Mouse (Mus musculus) MEL (cell line): Measurements from ENCODE around the gene Mrgprg. TPM values are rescaled to one million over a fixed set of nuclear protein-coding genes. Genes with fewer than 3 reads are reported as not detected.

Experiments used
- DNase-seq: peaks from one replicate; pipeline ENCODE4 v3.0.0; 2011; ENCODE audit warnings: low read depth, low spot score
- H3K27ac ChIP-seq: 2 replicates; pipeline ENCODE4 v1.5.1; 2012; ENCODE audit warnings: low read depth, mild to moderate bottlenecking, control low read depth, low read length, moderate library complexity; ENCODE audit not compliant: control insufficient read depth
- H3K27me3 ChIP-seq, 2 experiments: fragments of 150-350 bp in 1 of 2; sonication (generic) in 1 of 2; 2 replicates each; pipeline ENCODE4 v1.6.1; 2012; ENCODE audit warnings: low read length in 2 of 2, mild to moderate bottlenecking in 2 of 2, improper control_type of control experiment in 1 of 2, moderate library complexity in 1 of 2; ENCODE audit not compliant: insufficient read depth in 2 of 2, control insufficient read depth in 1 of 2
- H3K36me3 ChIP-seq, 2 experiments: 2 replicates each; pipeline ENCODE4 v1.6.1; 2012 to 2014; ENCODE audit warnings: low read length in 2 of 2, improper control_type of control experiment in 1 of 2, inconsistent platforms in 1 of 2, mild to moderate bottlenecking in 1 of 2; ENCODE audit not compliant: insufficient read depth in 2 of 2, control insufficient read depth in 1 of 2
- H3K4me1 ChIP-seq, 2 experiments: fragments of 150-350 bp in 1 of 2; sonication (generic) in 1 of 2; 2 replicates each; pipeline ENCODE4 v1.6.1; 2012; ENCODE audit warnings: low read length in 2 of 2, improper control_type of control experiment in 1 of 2, mild to moderate bottlenecking in 1 of 2; ENCODE audit not compliant: insufficient read depth in 2 of 2, control insufficient read depth in 1 of 2
- H3K4me3 ChIP-seq, 2 experiments: fragments of 150-350 bp in 1 of 2; sonication (generic) in 1 of 2; 2 replicates each; pipeline ENCODE4 v1.5.1; 2012; ENCODE audit warnings: low read depth in 2 of 2, low read length in 2 of 2, mild to moderate bottlenecking in 2 of 2, moderate library complexity in 2 of 2, control low read depth in 1 of 2, improper control_type of control experiment in 1 of 2; ENCODE audit not compliant: control insufficient read depth in 1 of 2, insufficient read depth in 1 of 2
- H3K79me2 ChIP-seq: 2 replicates; pipeline ENCODE4 v1.6.1; 2012; ENCODE audit warnings: mild to moderate bottlenecking, low read length, moderate library complexity; ENCODE audit not compliant: control insufficient read depth, poor library complexity, insufficient read depth
- H3K9ac ChIP-seq: 2 replicates; pipeline ENCODE4 v1.6.1; 2012; ENCODE audit warnings: low read depth, mild to moderate bottlenecking, control low read depth, low read length, moderate library complexity; ENCODE audit not compliant: control insufficient read depth, poor library complexity, severe bottlenecking
- H3K9me3 ChIP-seq: fragments of 150-350 bp; sonication (generic); replicated peaks from 2 replicates; pipeline ENCODE4 v1.6.1; 2012; ENCODE audit warnings: mild to moderate bottlenecking, low read length, improper control_type of control experiment, moderate library complexity; ENCODE audit not compliant: insufficient read depth
- BHLHE40 ChIP-seq: IDR thresholded peaks from 2 replicates; pipeline ENCODE4 v1.6.1; 2012; ENCODE audit warnings: low read depth, mild to moderate bottlenecking, inconsistent platforms, low read length, improper control_type of control experiment, borderline replicate concordance
- CHD1 ChIP-seq: IDR thresholded peaks from 2 replicates; pipeline ENCODE4 v1.6.1; 2012; ENCODE audit warnings: low read depth, mild to moderate bottlenecking, inconsistent platforms, low read length, improper control_type of control experiment
- CHD2 ChIP-seq: IDR thresholded peaks from 2 replicates; pipeline ENCODE4 v1.6.1; 2011; ENCODE audit warnings: low read length, improper control_type of control experiment
- CTCF ChIP-seq, 3 experiments: IDR thresholded peaks in 2 of 3; conservative IDR thresholded peaks in 1 of 3; 2 replicates each; pipeline ENCODE4 v1.5.1; 2011 to 2012; ENCODE audit warnings: low read length in 3 of 3, low read depth in 2 of 3, mild to moderate bottlenecking in 2 of 3, improper control_type of control experiment in 1 of 3, inconsistent platforms in 1 of 3, mixed read lengths in 1 of 3, moderate library complexity in 1 of 3; ENCODE audit not compliant: control insufficient read depth in 1 of 3, insufficient read depth in 1 of 3, poor library complexity in 1 of 3, severe bottlenecking in 1 of 3
- E2F4 ChIP-seq: IDR thresholded peaks from 2 replicates; pipeline ENCODE4 v1.6.1; 2011; ENCODE audit warnings: low read depth, low read length, improper control_type of control experiment, borderline replicate concordance
- ELF1 ChIP-seq: IDR thresholded peaks from 2 replicates; pipeline ENCODE4 v1.6.1; 2014; ENCODE audit warnings: low read depth, mild to moderate bottlenecking, inconsistent platforms, low read length, improper control_type of control experiment, moderate library complexity
- EP300 ChIP-seq, 2 experiments: IDR thresholded peaks; 2 replicates each; pipeline ENCODE4 v1.6.1; 2011; ENCODE audit warnings: improper control_type of control experiment in 2 of 2, low read length in 2 of 2, low read depth in 1 of 2, mild to moderate bottlenecking in 1 of 2
- GABPA ChIP-seq: IDR thresholded peaks from 2 replicates; pipeline ENCODE4 v1.6.1; 2012; ENCODE audit warnings: low read depth, mild to moderate bottlenecking, inconsistent platforms, low read length, improper control_type of control experiment, moderate library complexity
- HCFC1 ChIP-seq: IDR thresholded peaks from 2 replicates; pipeline ENCODE4 v1.6.1; 2012; ENCODE audit warnings: low read depth, mild to moderate bottlenecking, inconsistent platforms, low read length, improper control_type of control experiment, moderate library complexity
- JUND ChIP-seq: IDR thresholded peaks from 2 replicates; pipeline ENCODE4 v1.6.1; 2011; ENCODE audit warnings: low read depth, mild to moderate bottlenecking, improper control_type of control experiment, low read length
- MAX ChIP-seq: IDR thresholded peaks from 2 replicates; pipeline ENCODE4 v1.6.1; 2011; ENCODE audit warnings: low read length, improper control_type of control experiment
- MAZ ChIP-seq: IDR thresholded peaks from 2 replicates; pipeline ENCODE4 v1.6.1; 2012; ENCODE audit warnings: low read depth, mild to moderate bottlenecking, inconsistent platforms, low read length, improper control_type of control experiment
- MEF2A ChIP-seq: IDR thresholded peaks from 2 replicates; pipeline ENCODE4 v1.6.1; 2014; ENCODE audit warnings: low read depth, mild to moderate bottlenecking, inconsistent platforms, low read length, improper control_type of control experiment; ENCODE audit not compliant: poor library complexity, insufficient replicate concordance, severe bottlenecking; ENCODE audit errors: extremely low read depth
- MYB ChIP-seq: IDR thresholded peaks from 2 replicates; pipeline ENCODE4 v1.6.1; 2011; ENCODE audit warnings: mild to moderate bottlenecking, low read depth, low read length, improper control_type of control experiment
- MYC ChIP-seq: IDR thresholded peaks from 2 replicates; pipeline ENCODE4 v1.6.1; 2011; ENCODE audit warnings: low read depth, mild to moderate bottlenecking, low read length, improper control_type of control experiment, moderate library complexity
- NRF1 ChIP-seq: IDR thresholded peaks from 2 replicates; pipeline ENCODE4 v1.6.1; 2014; ENCODE audit warnings: low read depth, mild to moderate bottlenecking, inconsistent platforms, low read length, improper control_type of control experiment, moderate library complexity; ENCODE audit not compliant: poor library complexity, insufficient read depth, severe bottlenecking
- RAD21 ChIP-seq: IDR thresholded peaks from 2 replicates; pipeline ENCODE4 v1.6.1; 2011; ENCODE audit warnings: mild to moderate bottlenecking, low read depth, low read length, improper control_type of control experiment
- SIN3A ChIP-seq: IDR thresholded peaks from 2 replicates; pipeline ENCODE4 v1.6.1; 2012; ENCODE audit warnings: low read length, improper control_type of control experiment, inconsistent platforms
- SMC3 ChIP-seq: IDR thresholded peaks from 2 replicates; pipeline ENCODE4 v1.6.1; 2011; ENCODE audit warnings: low read depth, low read length, improper control_type of control experiment
- USF2 ChIP-seq, 2 experiments: IDR thresholded peaks; 2 replicates each; pipeline ENCODE4 v1.6.1; 2011 to 2012; ENCODE audit warnings: improper control_type of control experiment in 2 of 2, low read length in 2 of 2, borderline replicate concordance in 1 of 2, inconsistent platforms in 1 of 2, low read depth in 1 of 2, mild to moderate bottlenecking in 1 of 2; ENCODE audit not compliant: insufficient read depth in 1 of 2
- ZMIZ1 ChIP-seq: IDR thresholded peaks from 2 replicates; pipeline ENCODE4 v1.6.1; 2012; ENCODE audit warnings: low read depth, mild to moderate bottlenecking, inconsistent platforms, low read length, improper control_type of control experiment, moderate library complexity
- polyA plus RNA-seq, 2 experiments: library from polyadenylated mRNA; stranded (reverse) in 1 of 2; unstranded in 1 of 2; fragments of >175 nt in 1 of 2; fragments of >200 nt in 1 of 2; gene quantifications; 2 replicates each; pipeline versions ENCODE4 v1.2.1 to v1.2.4; 2012; ENCODE audit warnings: low replicate concordance in 2 of 2, low read depth in 1 of 2; ENCODE audit not compliant: insufficient read length in 2 of 2, insufficient read depth in 1 of 2, missing spikeins in 1 of 2
- total RNA-seq: library from RNA; depleted of rRNA; stranded (reverse); fragments of 300-350 nt; gene quantifications from 2 replicates; pipeline ENCODE4 v1.2.3, GENCODE M21; 2012

The Mrgprg gene
- total and polyA plus RNA-seq, 3 experiments, result not detected

GRCm38 (mm10) chr7:143726396-143726795, 40.4 kb downstream of the Mrgprg start:
- peak in 2 of 3 experiments; percentile 7 to 24; a peak in 1 of 6 replicates for TF ChIP-seq CTCF (IDR thresholded peaks at IDR 0.05 in 2 of 3, conservative IDR thresholded peaks at IDR 0.05 in 1 of 3; ENCODE audit: control insufficient read depth in 1 of 3, insufficient read depth in 1 of 3, low read depth in 2 of 3, low read length in 3 of 3, poor library complexity in 1 of 3, severe bottlenecking in 1 of 3)
- no peak for TF ChIP-seq ELF1
- H3K9ac ChIP-seq, result no peak overlapping the region
- H3K27me3 ChIP-seq, result peaks cover 0 to 1% of the 10 kb centered on the region in 2 experiments; a peak in 2 of 4 replicates
- no peaks in the 10 kb centered on the region for H3K79me2 ChIP-seq
- H3K36me3 ChIP-seq, result no peaks in the 10 kb centered on the region
- H3K4me1 ChIP-seq, result no peaks in the 10 kb centered on the region
- H3K27ac ChIP-seq, result no peak overlapping the region
- no peaks in the 10 kb centered on the region for H3K9me3 ChIP-seq
- no peak for DNase-seq
- H3K4me3 ChIP-seq, result no peak overlapping the region

GRCm38 (mm10) chr7:143723841-143724240, 43.0 kb downstream of the Mrgprg start:
- Histone ChIP-seq H3K27ac (no peak overlapping the region), H3K4me1 (no peaks in the 10 kb centered on the region), H3K27me3 (peaks cover 0 to 1% of the 10 kb centered on the region in 2 experiments; a peak in 3 of 4 replicates), H3K36me3 (no peaks in the 10 kb centered on the region), H3K9me3 (no peaks in the 10 kb centered on the region), H3K79me2 (no peaks in the 10 kb centered on the region), H3K4me3 (peak overlapping the region; percentile 15 to 26; a peak in 2 of 4 replicates), H3K9ac (no peak overlapping the region; the same call in 1 of the 2 replicates)
- TF ChIP-seq JUND (no peak), USF2 (IDR thresholded peaks at IDR 0.05; ENCODE audit: borderline replicate concordance in 1 of 2, insufficient read depth in 1 of 2, low read depth in 1 of 2, low read length in 2 of 2) (no peak), MYC (no peak), MAZ (no peak), SMC3 (no peak), NRF1 (no peak), E2F4 (no peak), RAD21 (no peak), GABPA (no peak), SIN3A (no peak), MYB (no peak), EP300 (IDR thresholded peaks at IDR 0.05; ENCODE audit: low read depth in 1 of 2, low read length in 2 of 2) (no peak), HCFC1 (no peak), ZMIZ1 (no peak), CHD1 (no peak), CHD2 (no peak), MAX (no peak), BHLHE40 (no peak), MEF2A (no peak)
- DNase-seq, result no peak
